Mouse (Mus musculus) heart, embryonic 13.5 days (tissue): ENCODE data around the gene Cckar. TPM values are rescaled to one million over a fixed set of nuclear protein-coding genes. Genes with fewer than 3 reads are reported as not detected.

ENCODE experiments used
- ATAC-seq: fragments of 200-750 bp; cut with Nextera tagmentation; 2 replicates; pipeline ENCODE4 v1.8.0; 2017; ENCODE audit warnings: moderate TSS enrichment; ENCODE audit not compliant: insufficient number of reproducible peaks, low FRiP score, low TSS enrichment; ENCODE audit errors: extremely low read depth
- H3K27ac ChIP-seq: fragments of 300-500 bp; sonication (generic); replicated peaks from 2 replicates; pipeline ENCODE4 v1.5.1; 2015; ENCODE audit warnings: moderate library complexity, mild to moderate bottlenecking, inconsistent platforms
- H3K27me3 ChIP-seq: fragments of 300-500 bp; sonication (generic); replicated peaks from 2 replicates; pipeline ENCODE4 v1.6.1; 2015; ENCODE audit warnings: mild to moderate bottlenecking, inconsistent platforms
- H3K36me3 ChIP-seq: fragments of 300-500 bp; sonication (generic); 2 replicates; pipeline ENCODE4 v1.6.1; 2015; ENCODE audit warnings: mild to moderate bottlenecking, inconsistent platforms
- H3K4me1 ChIP-seq: fragments of 300-500 bp; sonication (generic); 2 replicates; pipeline ENCODE4 v1.6.1; 2015; ENCODE audit warnings: inconsistent platforms
- H3K4me2 ChIP-seq: fragments of 300-500 bp; sonication (generic); 2 replicates; pipeline ENCODE4 v1.6.1; 2015; ENCODE audit warnings: inconsistent platforms, mild to moderate bottlenecking, moderate library complexity
- H3K4me3 ChIP-seq: fragments of 300-500 bp; sonication (generic); 2 replicates; pipeline ENCODE4 v1.5.1; 2015; ENCODE audit warnings: moderate library complexity, mild to moderate bottlenecking, inconsistent platforms
- H3K9ac ChIP-seq: fragments of 300-500 bp; sonication (generic); 2 replicates; pipeline ENCODE4 v1.6.1; 2015; ENCODE audit warnings: inconsistent platforms, mild to moderate bottlenecking, moderate library complexity
- H3K9me3 ChIP-seq: fragments of 300-500 bp; sonication (generic); 2 replicates; pipeline ENCODE4 v1.6.1; 2016; ENCODE audit warnings: inconsistent platforms
- WGBS: fragments of 180-500 bp; shearing (Covaris S2); methylation state at CpG from one replicate; pipeline ENCODE4 v1.1.7; 2015; ENCODE audit warnings: mixed read lengths; 5-methylcytosine and 5-hydroxymethylcytosine counted together
- polyA plus RNA-seq: library from polyadenylated mRNA; unstranded; fragments of >200 nt; fragmentation: Nextera tagmentation; extraction: Ambion mirVana; gene quantifications from 2 replicates; pipeline ENCODE4 v1.2.1, GENCODE M21; 2015

Cckar gene
- polyA plus RNA-seq, 1 experiment from 2014 or later, result 3.3 TPM

GRCm38 (mm10) chr5:53692662-53693061 is 14.8 kb downstream of the Cckar start:
- no peak for ATAC-seq
- 90% methylated on average over 1 of the region's 1 CpGs for WGBS
- no peak overlapping the region for H3K4me3 ChIP-seq

DNA sequence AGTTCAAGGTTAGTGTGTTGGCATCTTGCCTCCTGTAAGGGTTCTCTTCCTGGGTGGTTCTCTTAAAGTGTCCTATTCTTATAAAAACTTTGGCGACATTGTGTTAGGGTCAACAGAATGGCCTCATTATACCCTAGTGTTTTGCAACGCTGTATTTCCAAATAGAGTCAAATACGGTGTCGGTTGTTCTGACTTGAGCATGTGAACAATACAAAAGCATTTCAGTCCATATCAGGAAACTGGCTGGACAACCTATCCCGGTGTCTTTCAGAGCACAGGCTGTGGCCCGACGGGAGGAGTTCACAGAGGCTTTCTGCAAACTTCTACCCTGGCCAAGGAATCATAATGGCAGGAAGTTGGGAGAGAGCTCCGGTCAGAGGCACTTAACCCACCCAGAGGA is 15.4 kb downstream of the Cckar start:
- no peak overlapping the region for H3K27ac ChIP-seq
- H3K4me3 ChIP-seq, result no peak overlapping the region
- no peaks in the 10 kb centered on the region for H3K4me1 ChIP-seq
- H3K9me3 ChIP-seq, result no peaks in the 10 kb centered on the region
- peaks cover 8% of the 10 kb centered on the region for H3K27me3 ChIP-seq
- WGBS, result 64% methylated on average over 8 of the region's 8 CpGs
- ATAC-seq, result no peak
- H3K4me2 ChIP-seq, result no peak overlapping the region
- no peak overlapping the region for H3K9ac ChIP-seq
- H3K36me3 ChIP-seq, result no peaks in the 10 kb centered on the region

More at GRCm38 (mm10) chr5:53692662-53693061, 14.8 kb downstream of the Cckar start:
- Histone ChIP-seq H3K27me3 (peaks cover 2% of the 10 kb centered on the region; the same call in 1 of the 2 replicates), H3K27ac (no peak overlapping the region), H3K36me3 (no peaks in the 10 kb centered on the region), H3K4me2 (no peak overlapping the region), H3K9ac (no peak overlapping the region), H3K4me1 (no peaks in the 10 kb centered on the region), H3K9me3 (no peaks in the 10 kb centered on the region)

DNA sequence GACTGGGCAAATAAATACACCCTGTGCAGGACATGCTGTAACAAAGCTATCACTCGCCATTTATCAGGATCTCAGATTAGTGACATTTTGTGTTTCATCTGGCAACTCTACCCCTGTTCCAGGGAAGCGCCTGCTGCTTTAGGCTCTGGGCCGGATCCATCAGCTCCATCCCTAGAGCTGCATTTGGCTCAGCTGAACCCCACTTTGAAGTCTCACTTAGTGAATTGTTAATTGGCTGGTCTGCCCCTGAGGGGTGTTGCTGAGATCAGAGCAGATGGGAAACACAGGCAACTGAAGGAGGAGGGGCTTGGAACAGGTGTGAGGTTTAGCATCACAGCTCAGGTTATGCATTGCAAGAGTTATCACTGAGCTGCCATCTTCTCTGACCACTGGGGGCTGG is 15.9 kb downstream of the Cckar start:
- no peak for ATAC-seq
- Histone ChIP-seq H3K4me2 (no peak overlapping the region), H3K4me1 (no peaks in the 10 kb centered on the region), H3K27me3 (peaks cover 13% of the 10 kb centered on the region), H3K36me3 (no peaks in the 10 kb centered on the region), H3K9ac (no peak overlapping the region), H3K27ac (no peak overlapping the region), H3K4me3 (no peak overlapping the region), H3K9me3 (no peaks in the 10 kb centered on the region)
- whole genome bisulfite sequencing, result 47% methylated on average over 3 of the region's 3 CpGs

GRCm38 (mm10) chr5:53688326-53688725 is 19.2 kb downstream of the Cckar start:
- Histone ChIP-seq H3K9me3 (no peaks in the 10 kb centered on the region), H3K36me3 (no peaks in the 10 kb centered on the region), H3K27ac (no peak overlapping the region), H3K4me1 (peaks cover 8% of the 10 kb centered on the region), H3K4me2 (no peak overlapping the region), H3K9ac (no peak overlapping the region), H3K27me3 (peaks cover 35% of the 10 kb centered on the region), H3K4me3 (no peak overlapping the region)
- no peak for ATAC-seq
- 83% methylated on average over 7 of the region's 7 CpGs for WGBS

DNA sequence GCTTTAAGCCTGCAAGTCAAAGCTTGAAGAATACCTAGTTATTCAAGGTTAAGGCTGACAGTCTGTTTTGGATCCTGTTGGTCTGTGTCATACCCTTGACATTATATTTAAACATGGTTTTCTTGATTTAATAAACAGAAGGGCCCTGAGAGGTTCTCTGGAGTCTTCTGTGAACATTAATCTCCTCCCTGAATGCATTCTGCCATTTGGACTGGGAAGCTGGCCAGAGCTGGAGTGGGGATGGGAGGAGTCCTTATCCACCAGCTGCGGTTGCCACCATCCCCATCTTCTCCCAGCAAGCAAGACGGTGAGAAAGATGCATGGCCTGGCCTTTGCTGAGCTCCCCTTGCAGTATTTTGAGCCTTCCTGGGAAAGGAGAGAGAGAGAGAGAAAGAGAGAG is 21.1 kb downstream of the Cckar start:
- no peak overlapping the region for H3K4me2 ChIP-seq
- H3K9ac ChIP-seq, result no peak overlapping the region
- peaks cover 12% of the 10 kb centered on the region for H3K4me1 ChIP-seq
- H3K27me3 ChIP-seq, result peaks cover 42% of the 10 kb centered on the region
- H3K27ac ChIP-seq, result no peak overlapping the region
- 74% methylated on average over 2 of the region's 2 CpGs for WGBS
- no peak for ATAC-seq
- no peaks in the 10 kb centered on the region for H3K36me3 ChIP-seq
- H3K9me3 ChIP-seq, result no peaks in the 10 kb centered on the region; the same call in 1 of the 2 replicates
- H3K4me3 ChIP-seq, result no peak overlapping the region

DNA sequence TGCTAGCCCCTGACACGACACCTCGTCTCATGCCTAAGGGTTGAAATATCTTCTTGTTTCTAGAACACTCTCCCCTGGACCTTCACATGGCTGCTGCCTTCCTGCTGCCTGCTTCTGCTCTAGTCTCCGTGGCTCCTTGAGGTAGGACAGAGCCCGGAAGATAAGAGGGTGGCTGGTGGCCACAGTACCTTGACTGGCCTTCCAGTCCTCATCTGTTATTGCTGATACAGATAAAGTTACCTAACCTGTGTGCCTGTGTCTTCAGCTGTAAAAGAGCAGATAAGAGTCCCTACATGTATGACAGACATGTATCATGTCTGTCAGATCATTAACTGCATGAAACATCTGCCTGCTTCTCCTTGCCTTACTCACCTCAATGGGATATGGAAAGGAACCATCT is 21.9 kb downstream of the Cckar start:
- H3K4me2 ChIP-seq, result no peak overlapping the region
- H3K9ac ChIP-seq, result no peak overlapping the region
- H3K4me3 ChIP-seq, result no peak overlapping the region
- H3K27ac ChIP-seq, result no peak overlapping the region
- H3K36me3 ChIP-seq, result no peaks in the 10 kb centered on the region
- 61% methylated on average over 4 of the region's 4 CpGs for WGBS
- H3K9me3 ChIP-seq, result no peaks in the 10 kb centered on the region; the same call in 1 of the 2 replicates
- no peak for ATAC-seq
- H3K4me1 ChIP-seq, result peaks cover 12% of the 10 kb centered on the region
- H3K27me3 ChIP-seq, result peaks cover 42% of the 10 kb centered on the region

- peaks cover 12% of the 10 kb centered on the region for H3K4me1 ChIP-seq
- no peak overlapping the region for H3K27ac ChIP-seq
- H3K36me3 ChIP-seq, result no peaks in the 10 kb centered on the region
- H3K9ac ChIP-seq, result no peak overlapping the region
- H3K27me3 ChIP-seq, result peaks cover 47% of the 10 kb centered on the region
- 84% methylated on average over 1 of the region's 1 CpGs for WGBS
- no peak overlapping the region for H3K4me2 ChIP-seq
- no peaks in the 10 kb centered on the region; the same call in 1 of the 2 replicates for H3K9me3 ChIP-seq
- no peak for ATAC-seq
- no peak overlapping the region for H3K4me3 ChIP-seq
Observed at GRCm38 (mm10) chr5:53684417-53684816, 23.1 kb downstream of the Cckar start.

DNA sequence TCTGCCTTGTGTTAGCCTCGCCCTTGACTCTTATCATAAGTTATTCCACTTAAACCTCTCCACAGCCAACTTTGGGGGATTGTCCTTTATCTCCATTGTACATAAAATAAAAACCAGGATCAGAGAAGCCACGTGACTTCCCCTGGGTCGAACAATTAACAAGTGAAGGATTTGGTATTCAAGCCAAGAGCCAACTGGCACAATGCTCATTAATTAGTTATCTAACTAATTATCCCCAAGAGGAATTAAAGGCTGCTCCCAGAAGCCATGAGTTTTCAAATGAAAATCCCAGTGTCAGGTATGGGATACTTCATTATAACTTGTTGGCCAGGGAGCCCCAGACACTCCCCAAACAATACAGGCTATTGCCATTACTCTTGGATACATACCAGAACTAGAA is 23.6 kb downstream of the Cckar start:
- Histone ChIP-seq H3K27me3 (peaks cover 49% of the 10 kb centered on the region), H3K4me3 (no peak overlapping the region), H3K4me1 (peaks cover 12% of the 10 kb centered on the region), H3K4me2 (no peak overlapping the region), H3K27ac (no peak overlapping the region), H3K9ac (no peak overlapping the region), H3K9me3 (no peaks in the 10 kb centered on the region; the same call in 1 of the 2 replicates), H3K36me3 (no peaks in the 10 kb centered on the region)
- ATAC-seq, result no peak
- WGBS, result 29% methylated on average over 3 of the region's 3 CpGs

DNA sequence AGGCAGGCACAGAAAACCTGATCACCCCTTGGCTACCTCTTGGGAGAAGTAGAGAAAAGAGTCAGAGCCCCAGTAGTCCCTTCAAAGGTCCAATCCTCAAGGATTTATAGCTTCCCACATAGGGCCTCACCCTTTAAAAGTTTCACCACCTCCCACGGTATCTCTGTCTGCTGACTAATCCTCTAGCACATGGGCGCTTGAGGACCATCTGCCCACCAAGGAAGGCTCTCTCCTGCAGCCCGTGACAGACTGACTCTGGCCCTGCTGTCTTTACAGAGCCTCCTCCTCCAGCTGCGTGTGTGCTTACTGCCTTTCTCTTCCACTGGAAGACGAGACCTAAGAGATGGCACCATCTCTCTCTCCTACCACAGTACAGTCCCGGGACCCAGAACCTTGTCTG is 27.9 kb downstream of the Cckar start:
- Histone ChIP-seq H3K9me3 (no peaks in the 10 kb centered on the region; the same call in 1 of the 2 replicates), H3K4me1 (peaks cover 12% of the 10 kb centered on the region), H3K4me3 (no peak overlapping the region), H3K36me3 (no peaks in the 10 kb centered on the region), H3K9ac (no peak overlapping the region), H3K27ac (no peak overlapping the region), H3K27me3 (peaks cover 33% of the 10 kb centered on the region), H3K4me2 (no peak overlapping the region)
- no peak for ATAC-seq
- WGBS, result 49% methylated on average over 6 of the region's 6 CpGs

GRCm38 (mm10) chr5:53678036-53678767 is 29.3 kb downstream of the Cckar start:
- 38% methylated on average over 13 of the region's 13 CpGs for WGBS
- Histone ChIP-seq H3K4me3 (no peak overlapping the region), H3K27ac (no peak overlapping the region), H3K36me3 (no peaks in the 10 kb centered on the region), H3K27me3 (peaks cover 29% of the 10 kb centered on the region), H3K4me2 (no peak overlapping the region), H3K9me3 (no peaks in the 10 kb centered on the region; the same call in 1 of the 2 replicates), H3K4me1 (peaks cover 3% of the 10 kb centered on the region; the same call in 1 of the 2 replicates), H3K9ac (no peak overlapping the region)
- no peak for ATAC-seq

DNA sequence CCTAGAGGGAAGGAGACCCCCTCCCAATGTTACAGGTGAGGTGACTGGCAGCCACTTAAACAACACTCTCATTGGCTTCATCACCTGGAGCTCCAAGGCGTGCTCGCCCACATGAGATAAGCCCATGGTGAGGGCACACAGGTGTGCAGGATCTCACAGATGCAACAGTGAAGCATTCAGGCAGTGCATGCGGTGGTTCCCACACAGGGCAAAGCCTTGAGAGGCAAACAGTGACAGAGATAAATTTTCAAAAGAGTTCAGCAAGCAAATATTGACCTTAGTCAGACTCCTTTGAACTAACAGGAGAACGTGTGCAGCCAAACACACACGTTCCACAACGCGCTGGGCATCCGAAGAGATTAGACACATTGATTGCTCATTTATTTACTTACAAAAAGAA is 30.8 kb downstream of the Cckar start:
- peaks cover 22% of the 10 kb centered on the region for H3K27me3 ChIP-seq
- H3K36me3 ChIP-seq, result no peaks in the 10 kb centered on the region
- WGBS, result 73% methylated on average over 8 of the region's 8 CpGs
- H3K9me3 ChIP-seq, result no peaks in the 10 kb centered on the region
- no peak overlapping the region for H3K27ac ChIP-seq
- no peak for ATAC-seq
- no peak overlapping the region for H3K4me3 ChIP-seq
- H3K4me1 ChIP-seq, result peaks cover 5% of the 10 kb centered on the region
- H3K9ac ChIP-seq, result no peak overlapping the region
- no peak overlapping the region for H3K4me2 ChIP-seq
